Mouse (Mus musculus) intestine, postnatal 0 days (tissue): ENCODE results near the gene Eml4. TPM values are rescaled to one million over a fixed set of nuclear protein-coding genes. Genes with fewer than 3 reads are reported as not detected.

Experiments used
- ATAC-seq: fragments of 200-750 bp; cut with Nextera tagmentation; 2 replicates; pipeline ENCODE4 v1.8.0; 2017; ENCODE audit warnings: mild to moderate bottlenecking, moderate TSS enrichment, moderate library complexity
- H3K27ac ChIP-seq: fragments of 300-500 bp; sonication (generic); 2 replicates; pipeline ENCODE4 v1.5.1; 2014; ENCODE audit warnings: mild to moderate bottlenecking, low read depth, low read length, moderate library complexity
- H3K27me3 ChIP-seq: fragments of 300-500 bp; sonication (generic); replicated peaks from 2 replicates; pipeline ENCODE4 v1.6.1; 2014; ENCODE audit warnings: low read length, mixed read lengths; ENCODE audit not compliant: control insufficient read depth, insufficient read depth
- H3K36me3 ChIP-seq: fragments of 300-500 bp; sonication (generic); 2 replicates; pipeline ENCODE4 v1.6.1; 2014; ENCODE audit warnings: mild to moderate bottlenecking, moderate library complexity; ENCODE audit not compliant: control insufficient read depth, insufficient read depth
- H3K4me1 ChIP-seq: fragments of 300-500 bp; sonication (generic); replicated peaks from 2 replicates; pipeline ENCODE4 v1.6.1; 2014; ENCODE audit warnings: antibody characterized with exemption, low read length, mixed read lengths; ENCODE audit not compliant: control insufficient read depth, insufficient read depth
- H3K4me2 ChIP-seq: fragments of 300-500 bp; sonication (generic); replicated peaks from 2 replicates; pipeline ENCODE4 v1.6.1; 2014; ENCODE audit warnings: low read depth, mild to moderate bottlenecking, moderate library complexity
- H3K4me3 ChIP-seq: fragments of 300-500 bp; sonication (generic); 2 replicates; pipeline ENCODE4 v1.5.1; 2014; ENCODE audit warnings: low read depth, low read length
- H3K9ac ChIP-seq: fragments of 300-500 bp; sonication (generic); 2 replicates; pipeline ENCODE4 v1.6.1; 2014; ENCODE audit warnings: mild to moderate bottlenecking, low read depth, low read length
- H3K9me3 ChIP-seq: fragments of 300-500 bp; sonication (generic); 2 replicates; pipeline ENCODE4 v1.6.1; 2016; ENCODE audit warnings: mixed run types; ENCODE audit not compliant: control insufficient read depth
- CTCF ChIP-seq: sonication (generic); IDR thresholded peaks from 2 replicates; pipeline ENCODE4 v1.5.1; 2016; ENCODE audit warnings: low read depth, mild to moderate bottlenecking, control low read depth, antibody characterized with exemption, moderate library complexity
- WGBS: fragments of 180-500 bp; shearing (Covaris S2); extraction: QIAGEN DNeasy Blood & Tissue Kit; methylation state at CpG from one replicate; pipeline ENCODE4 v1.1.7; 2014; 5-methylcytosine and 5-hydroxymethylcytosine counted together
- polyA plus RNA-seq: library from polyadenylated mRNA; unstranded; fragments of >200 nt; fragmentation: Nextera tagmentation; extraction: Ambion mirVana; gene quantifications from 2 replicates; pipeline ENCODE4 v1.2.1, GENCODE M21; 2015

The Eml4 gene
- polyA plus RNA-seq, 1 experiment from 2014 or later = 13.2 TPM

GRCm38 (mm10) chr17:83339368-83340085 is 11.2 kb upstream of the Eml4 start:
- no peaks in the 10 kb centered on the region for H3K27me3 ChIP-seq
- peak; percentile 60; the same call in 1 of the 2 replicates for ATAC-seq
- 0 out of 2 replicates have a peak, but pooled peaks cover 4% of the 10 kb centered on the region for H3K4me1 ChIP-seq
- H3K9me3 ChIP-seq = no peaks in the 10 kb centered on the region
- no peak overlapping the region for H3K9ac ChIP-seq
- no peaks in the 10 kb centered on the region for H3K36me3 ChIP-seq
- no peak overlapping the region for H3K27ac ChIP-seq
- H3K4me3 ChIP-seq = no peak overlapping the region
- no peak overlapping the region for H3K4me2 ChIP-seq
- 62% methylated on average over 13 of the region's 13 CpGs for WGBS
- peak; percentile 24; the same call in 1 of the 2 replicates for TF ChIP-seq CTCF

DNA sequence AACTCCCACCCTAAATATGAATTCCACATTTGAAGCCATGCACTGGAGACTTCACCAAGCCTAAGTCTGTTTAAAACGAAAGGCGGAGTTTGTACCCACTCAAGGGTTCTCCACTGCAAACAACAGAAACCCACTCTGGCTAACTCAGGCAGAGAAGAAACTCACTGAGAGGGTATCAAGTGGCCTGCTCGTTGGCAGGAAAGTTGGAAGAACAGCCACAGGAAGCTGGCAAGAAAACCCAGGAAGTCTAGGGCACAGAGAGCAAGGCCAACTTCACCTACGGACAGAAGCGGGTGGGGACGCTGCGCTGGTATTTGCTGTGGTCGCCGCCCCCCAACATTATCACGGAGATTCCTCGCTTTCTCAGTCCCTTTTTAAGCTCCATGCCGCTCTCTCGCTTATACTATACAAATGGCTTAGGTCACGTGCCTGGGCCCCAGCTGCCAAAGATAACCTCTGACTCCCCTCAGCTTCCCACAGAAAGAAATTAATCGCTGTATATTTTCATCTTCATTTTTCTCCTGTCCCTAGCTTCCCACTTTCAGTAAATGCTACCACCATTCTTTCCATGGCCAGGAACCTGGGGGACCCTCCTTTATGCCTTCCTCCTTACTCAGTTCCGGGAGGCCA is 9.7 kb upstream of the Eml4 start:
- Histone ChIP-seq H3K36me3 (no peaks in the 10 kb centered on the region), H3K4me1 (0 out of 2 replicates have a peak, but pooled peaks cover 4% of the 10 kb centered on the region), H3K27me3 (no peaks in the 10 kb centered on the region), H3K4me3 (no peak overlapping the region), H3K27ac (no peak overlapping the region), H3K4me2 (0 out of 2 replicates have a peak overlapping the region, but pooled peaks have one; percentile 21), H3K9me3 (no peaks in the 10 kb centered on the region), H3K9ac (no peak overlapping the region)
- ATAC-seq = no peak
- WGBS = 43% methylated on average over 16 of the region's 16 CpGs
- TF ChIP-seq CTCF = no peak

DNA sequence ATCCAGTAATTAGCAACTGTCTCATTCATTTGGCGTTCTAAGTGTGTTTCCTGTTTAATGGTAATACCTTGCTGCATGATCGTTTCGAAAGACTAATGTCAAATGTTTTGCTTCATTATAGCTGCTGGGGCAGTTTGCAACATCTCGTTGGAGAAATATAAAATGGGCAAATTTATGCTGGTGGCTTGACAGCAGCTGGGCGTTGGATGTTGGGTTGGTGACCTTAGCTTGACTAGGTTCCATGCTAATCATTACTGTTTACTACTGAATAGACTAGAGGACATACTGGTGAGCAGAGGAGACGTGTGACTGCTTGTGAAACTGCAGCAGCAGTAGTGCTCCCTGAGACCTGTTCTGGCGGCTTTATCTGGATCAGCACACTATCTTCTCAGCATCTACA is 6.5 kb upstream of the Eml4 start:
- Histone ChIP-seq H3K4me2 (no peak overlapping the region), H3K27ac (no peak overlapping the region), H3K4me1 (0 out of 2 replicates have a peak, but pooled peaks cover 6% of the 10 kb centered on the region), H3K9me3 (no peaks in the 10 kb centered on the region), H3K36me3 (no peaks in the 10 kb centered on the region), H3K9ac (no peak overlapping the region), H3K27me3 (no peaks in the 10 kb centered on the region), H3K4me3 (no peak overlapping the region)
- no peak for ATAC-seq
- 73% methylated on average over 7 of the region's 7 CpGs for WGBS
- TF ChIP-seq CTCF = no peak

- Histone ChIP-seq H3K27me3 (no peaks in the 10 kb centered on the region), H3K4me1 (0 out of 2 replicates have a peak, but pooled peaks cover 10% of the 10 kb centered on the region), H3K9ac (no peak overlapping the region), H3K27ac (no peak overlapping the region), H3K4me2 (no peak overlapping the region), H3K36me3 (no peaks in the 10 kb centered on the region), H3K9me3 (no peaks in the 10 kb centered on the region), H3K4me3 (no peak overlapping the region)
- no peak for TF ChIP-seq CTCF
- no peak for ATAC-seq
- 77% methylated on average over 9 of the region's 9 CpGs for WGBS
Observed at GRCm38 (mm10) chr17:83348056-83348822, 2.5 kb upstream of the Eml4 start.

- peak overlapping the region; percentile 96 for H3K4me3 ChIP-seq
- 0 out of 2 replicates have a peak, but pooled peaks cover 10% of the 10 kb centered on the region for H3K4me1 ChIP-seq
- H3K36me3 ChIP-seq = no peaks in the 10 kb centered on the region
- peak overlapping the region; percentile 89 for H3K27ac ChIP-seq
- no peak for TF ChIP-seq CTCF
- H3K9me3 ChIP-seq = no peaks in the 10 kb centered on the region
- peak overlapping the region; percentile 84 for H3K4me2 ChIP-seq
- H3K27me3 ChIP-seq = no peaks in the 10 kb centered on the region
- WGBS = 0% methylated on average over 29 of the region's 57 CpGs
- H3K9ac ChIP-seq = peak overlapping the region; percentile 94
- peak; percentile 57 for ATAC-seq
Observed at GRCm38 (mm10) chr17:83351119-83351531, 394 bp downstream of the Eml4 start.
